Mouse (Mus musculus) cerebellum, adult 11 months (tissue): ENCODE measurements around the gene Lias.

Experiments used
- DNase-seq: peaks from one replicate; pipeline ENCODE4 v3.0.0; 2022

Gene Lias

DNA sequence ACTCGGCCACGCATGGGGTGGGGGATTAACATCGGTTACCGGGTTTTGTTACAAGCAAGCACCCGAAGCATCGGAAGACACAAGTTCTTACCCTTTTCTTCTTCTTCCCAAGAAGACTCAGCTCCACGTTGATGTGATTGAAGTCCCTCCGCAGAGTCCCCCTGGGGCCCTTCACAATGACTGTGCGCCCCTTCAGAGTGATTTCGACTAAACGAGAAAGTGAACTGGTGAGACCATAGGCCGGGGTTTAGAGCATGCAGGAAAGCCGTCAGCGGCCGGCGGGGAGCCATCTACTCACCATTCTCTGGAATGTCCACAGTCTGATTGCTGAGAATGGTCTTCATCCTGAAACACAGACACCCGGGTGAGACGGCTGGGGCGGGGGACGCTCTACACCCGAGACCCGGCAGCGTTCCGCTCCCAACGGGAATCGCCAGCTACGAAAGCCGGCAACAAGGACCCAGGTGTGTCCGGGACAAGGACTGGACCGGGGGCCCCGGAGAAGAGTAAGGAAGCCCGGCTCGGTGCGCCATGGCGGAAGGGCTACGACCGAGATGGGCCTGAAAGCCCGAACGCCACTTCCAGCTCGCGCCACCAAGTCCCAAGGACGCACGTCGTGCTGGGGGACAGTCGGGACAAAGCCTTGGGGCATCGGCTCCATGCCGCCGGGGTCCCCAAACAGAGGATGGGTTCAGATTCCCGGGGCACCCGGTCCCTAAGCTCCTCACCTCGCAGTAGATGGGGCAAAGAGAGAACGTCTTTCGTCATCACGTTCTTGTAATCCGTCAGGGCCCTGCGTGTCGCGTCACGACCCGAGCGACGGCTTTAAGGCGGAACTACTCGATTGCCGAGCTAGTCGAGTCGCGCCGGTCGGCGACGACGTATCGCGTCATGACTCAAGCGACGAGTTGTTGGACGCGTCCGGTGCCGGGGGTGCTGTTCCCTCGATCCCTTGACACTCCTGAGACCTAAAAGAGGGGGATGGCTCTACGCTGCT, at the start of gene Lias, which contains the start of gene Rpl9:
Gene Lias, plus strand, starts transcription at position 850 of the 997 bp plus-strand sequence.
Gene Rpl9, minus strand, starts transcription at position 797 of the 997 bp plus-strand sequence.
- DNase-seq, result peak; percentile 98

DNA sequence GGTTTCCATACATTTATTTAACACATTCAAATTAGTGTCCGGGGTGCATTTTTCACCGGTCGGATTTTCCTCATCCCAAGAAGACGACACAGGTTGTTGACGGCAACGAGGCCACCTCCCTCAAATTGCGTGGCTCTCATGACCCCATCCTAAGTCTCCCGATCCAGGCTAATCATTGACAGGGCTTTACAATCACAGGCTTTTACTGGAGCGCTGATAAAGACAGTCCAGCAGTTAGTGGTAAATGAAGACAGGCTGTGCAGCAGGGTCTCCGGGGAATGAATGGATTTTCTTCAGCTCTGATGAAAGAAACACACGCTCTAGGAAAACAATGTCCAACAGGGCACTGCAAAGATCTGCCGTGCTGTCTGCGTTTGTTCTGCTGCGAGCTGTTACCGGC, 43.1 kb upstream of the Lias start, which contains the start of gene Klb:
Gene Klb, plus strand, starts transcription at position 147 of the 400 bp plus-strand sequence.
- no peak for DNase-seq

GRCm38 (mm10) chr5:65350508-65350907, 40.8 kb upstream of the Lias start:
- no peak for DNase-seq

DNA sequence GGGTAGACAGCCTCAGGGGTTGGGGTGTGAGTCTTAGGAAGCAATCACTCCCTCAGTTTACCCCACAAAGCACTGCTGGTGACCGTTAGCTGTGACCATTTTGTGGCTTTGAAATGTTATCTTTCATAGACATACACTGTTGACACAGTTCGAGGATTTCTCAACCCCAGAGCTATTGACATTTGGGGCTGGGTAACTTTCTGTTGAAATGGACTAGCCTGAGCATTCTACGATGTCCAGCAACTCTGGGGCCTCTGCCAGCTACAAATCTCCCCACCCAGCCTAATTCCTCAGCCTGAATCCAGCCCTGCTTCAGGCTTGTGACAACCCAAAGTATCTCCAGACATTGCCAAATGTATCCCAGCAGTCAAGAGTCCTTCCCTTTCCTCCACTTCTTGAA, 37.2 kb upstream of the Lias start:
- no peak for DNase-seq

DNA sequence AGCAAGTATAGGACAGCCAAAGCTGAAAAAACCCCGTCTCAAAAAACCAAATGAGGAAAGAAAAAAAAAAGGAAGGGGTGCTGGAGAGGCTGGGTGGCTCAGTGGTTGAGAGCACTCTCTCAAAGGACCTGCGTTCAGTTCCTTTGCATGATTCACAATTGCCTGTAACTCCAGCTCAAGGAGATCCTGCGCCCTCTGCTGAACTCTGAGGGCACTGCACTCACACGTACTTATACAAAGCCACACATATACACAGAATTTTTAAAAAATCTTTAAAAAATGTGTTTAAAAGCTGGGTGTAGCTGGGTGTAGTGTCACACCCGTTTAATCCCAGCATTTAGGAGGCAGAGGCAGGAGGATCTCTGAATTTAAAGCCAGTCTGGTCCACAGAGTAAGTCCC, 36.3 kb upstream of the Lias start:
- DNase-seq, result no peak

- no peak for DNase-seq
Measured at GRCm38 (mm10) chr5:65356851-65357250, 34.4 kb upstream of the Lias start.

DNA sequence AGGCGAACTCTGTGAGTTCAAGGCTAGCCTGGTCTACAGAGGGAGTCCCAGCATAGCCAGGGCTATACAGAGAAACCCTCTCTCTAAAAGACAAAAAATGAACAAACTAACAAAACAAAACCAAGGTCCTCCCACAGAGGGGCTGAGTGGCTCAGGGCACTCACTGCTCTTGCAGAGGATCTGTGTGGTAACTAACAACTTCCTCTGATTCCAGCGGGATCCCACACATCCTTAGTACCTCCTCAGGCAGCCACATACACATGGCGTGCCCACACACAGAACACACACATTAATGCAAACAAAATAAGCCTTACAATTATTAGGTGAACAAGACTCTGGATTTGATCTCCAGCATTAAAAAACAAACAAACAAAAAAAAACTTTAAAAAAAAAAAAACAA, 33.5 kb upstream of the Lias start:
- DNase-seq, result no peak

DNA sequence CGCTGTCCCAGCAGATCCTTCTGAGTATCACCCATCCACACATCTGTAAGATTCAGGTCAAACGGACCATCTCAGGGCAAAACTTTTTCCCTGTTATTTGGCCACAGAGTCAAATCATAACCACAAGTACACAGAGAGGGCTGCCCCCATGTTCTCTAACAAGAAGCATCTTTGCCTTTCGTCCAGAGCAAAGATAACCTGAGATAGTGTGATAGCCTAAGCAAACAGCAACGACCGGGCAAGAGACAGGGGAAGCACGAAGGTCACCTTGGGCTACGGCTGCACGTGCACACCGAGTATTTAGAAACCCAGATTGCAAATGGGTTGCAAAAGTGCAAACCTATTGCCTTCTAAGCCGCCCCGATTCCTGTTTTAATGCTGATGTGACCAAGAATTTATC, 23.5 kb upstream of the Lias start:
- DNase-seq, result no peak

DNA sequence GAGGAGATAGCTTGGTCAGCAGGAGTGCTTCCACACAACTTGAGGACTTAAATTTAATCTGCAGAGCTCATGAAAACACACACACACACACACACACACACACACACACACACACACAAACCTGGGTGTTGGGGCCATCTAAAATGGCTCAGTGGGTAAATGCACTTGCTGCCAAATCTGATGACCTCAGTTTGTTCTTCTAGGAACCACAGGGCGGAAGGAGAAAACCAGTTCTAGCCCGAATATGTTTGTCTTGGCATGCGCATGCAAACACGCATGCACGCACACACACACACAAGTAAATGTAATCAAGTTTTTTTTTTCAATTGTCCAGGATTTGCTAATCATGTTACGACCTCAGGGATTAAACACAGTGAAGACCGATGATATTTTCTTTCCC, 19.7 kb upstream of the Lias start:
- DNase-seq, result no peak

GRCm38 (mm10) chr5:65374746-65375145, 16.6 kb upstream of the Lias start:
- no peak for DNase-seq

GRCm38 (mm10) chr5:65385704-65386103, 5.6 kb upstream of the Lias start:
- no peak for DNase-seq

GRCm38 (mm10) chr5:65387008-65387867, 4.1 kb upstream of the Lias start:
- DNase-seq, result no peak

GRCm38 (mm10) chr5:65391753-65392152, 456 bp downstream of the Lias start:
- no peak for DNase-seq

DNA sequence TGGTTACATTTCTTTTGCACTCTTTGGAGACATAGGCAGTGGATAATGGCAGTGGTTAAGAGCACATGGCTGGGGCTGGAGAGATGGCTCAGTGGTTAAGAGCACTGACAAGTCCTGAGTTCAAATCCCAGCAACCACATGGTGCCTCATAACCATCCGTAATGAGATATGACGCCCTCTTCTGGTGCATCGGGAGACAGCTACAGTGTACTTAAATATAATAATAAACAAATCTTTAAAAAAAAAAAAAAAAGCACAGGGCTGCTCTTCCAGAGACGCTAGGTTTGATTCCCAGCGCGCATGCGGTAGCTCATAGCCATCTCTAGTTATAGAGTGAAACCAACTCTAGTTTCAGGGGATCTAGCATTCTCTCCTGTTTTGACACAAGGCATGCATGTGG, 3.1 kb downstream of the Lias start:
- no peak for DNase-seq

GRCm38 (mm10) chr5:65401251-65401994, 10.1 kb downstream of the Lias start:
- DNase-seq, result peak; percentile 74

GRCm38 (mm10) chr5:65407989-65408388, 16.7 kb downstream of the Lias start:
- DNase-seq, result no peak

DNA sequence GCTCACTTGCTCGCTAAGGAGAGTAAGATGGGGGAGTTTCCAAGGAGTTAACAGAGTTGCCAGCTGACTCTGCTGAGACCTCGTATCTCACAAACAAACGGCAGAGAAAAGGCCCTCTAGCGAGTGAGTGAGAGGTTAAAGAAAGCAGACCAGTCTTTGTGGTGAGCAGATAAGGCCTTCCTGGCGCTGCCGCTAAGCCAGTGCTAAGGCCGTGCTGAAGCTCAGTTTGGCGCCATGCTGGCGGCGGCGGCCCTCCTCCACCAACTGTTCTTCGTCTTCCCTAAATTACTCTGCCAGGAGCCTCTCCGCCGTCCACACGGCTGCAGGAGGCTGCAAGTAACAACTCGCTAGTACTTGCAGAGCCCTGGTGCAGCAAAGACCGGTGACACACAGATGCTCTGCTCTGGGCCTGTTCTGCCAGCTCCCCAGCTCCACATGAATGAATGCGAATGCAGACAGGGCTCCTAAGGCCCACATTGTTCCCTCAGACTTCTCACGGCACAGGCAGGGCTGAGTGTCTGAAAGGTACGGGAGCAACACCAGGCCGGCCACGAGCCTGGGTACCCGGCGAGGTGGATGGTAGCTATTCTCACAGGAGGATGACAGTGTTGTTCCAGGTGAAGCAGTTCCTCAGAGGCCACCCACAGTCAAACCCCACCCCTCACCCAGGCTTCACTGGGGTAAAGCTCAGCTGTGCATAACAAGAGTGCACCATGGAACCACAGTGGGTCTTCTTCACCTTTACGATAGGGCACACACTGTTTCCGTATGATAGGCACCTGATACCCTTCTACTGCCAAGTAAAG, 24.6 kb downstream of the Lias start:
- no peak for DNase-seq

DNA sequence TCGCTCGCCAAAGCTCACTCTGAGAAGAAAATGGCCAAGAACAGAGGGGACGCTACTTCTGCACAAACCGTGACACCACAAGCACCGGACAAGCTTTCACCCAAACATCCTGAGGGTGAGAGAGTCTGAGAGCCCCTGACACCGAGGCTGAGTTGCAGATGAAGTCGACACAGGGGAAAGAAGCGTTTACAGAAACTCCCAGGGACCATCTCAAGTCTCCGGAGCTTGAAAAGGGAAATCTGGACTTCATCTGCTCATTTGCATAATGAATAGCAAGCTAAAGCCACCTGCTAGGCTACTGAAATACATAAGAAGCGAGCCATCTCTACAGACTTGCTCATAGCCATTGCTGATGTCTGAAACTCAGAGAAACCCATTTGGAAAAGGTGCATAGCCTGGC, 27.8 kb downstream of the Lias start:
- DNase-seq, result no peak

- DNase-seq, result no peak
Measured at GRCm38 (mm10) chr5:65420822-65421221, 29.5 kb downstream of the Lias start.

- no peak for DNase-seq
Measured at GRCm38 (mm10) chr5:65422803-65423202, 31.5 kb downstream of the Lias start.

GRCm38 (mm10) chr5:65424215-65424614, 32.9 kb downstream of the Lias start:
- no peak for DNase-seq

DNA sequence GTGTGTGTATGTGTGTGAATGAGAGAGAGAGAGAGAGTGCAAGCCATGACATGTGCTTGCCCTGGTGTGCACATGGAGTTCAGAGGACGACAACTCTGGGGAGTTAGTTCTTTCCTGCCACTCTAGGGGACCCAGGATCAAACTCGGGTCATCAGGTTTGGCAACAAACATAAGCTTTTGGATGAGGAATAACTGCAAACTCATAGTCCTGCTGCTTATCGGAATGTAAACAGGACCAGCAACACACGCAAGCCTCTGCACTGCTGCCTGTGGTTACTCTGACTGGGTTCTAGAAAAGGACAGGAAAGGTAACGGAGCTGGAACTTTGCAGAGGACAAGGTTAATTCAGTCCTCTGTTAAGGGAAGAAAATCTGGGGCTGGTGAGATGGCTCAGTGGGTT, 34.0 kb downstream of the Lias start:
- no peak for DNase-seq
